Mouse (Mus musculus): ENCODE data around the gene Dpp4. TPM values are rescaled to one million over a fixed set of nuclear protein-coding genes. Genes with fewer than 3 reads are reported as not detected.
A peak's percentile ranks its signal among the peaks of the same experiment; 100 is the strongest.

Gene Dpp4
- polyA plus RNA-seq, 1 experiment from 2014 or later: 15.9 TPM

GRCm38 (mm10) chr2:62383196-62383595, 28.8 kb downstream of the Dpp4 start:
- 37% methylated on average over 4 of the region's 4 CpGs for WGBS
- peak; percentile 77 for ATAC-seq (ENCODE audit: insufficient number of reproducible peaks, insufficient read depth, low FRiP score, low read depth)

DNA sequence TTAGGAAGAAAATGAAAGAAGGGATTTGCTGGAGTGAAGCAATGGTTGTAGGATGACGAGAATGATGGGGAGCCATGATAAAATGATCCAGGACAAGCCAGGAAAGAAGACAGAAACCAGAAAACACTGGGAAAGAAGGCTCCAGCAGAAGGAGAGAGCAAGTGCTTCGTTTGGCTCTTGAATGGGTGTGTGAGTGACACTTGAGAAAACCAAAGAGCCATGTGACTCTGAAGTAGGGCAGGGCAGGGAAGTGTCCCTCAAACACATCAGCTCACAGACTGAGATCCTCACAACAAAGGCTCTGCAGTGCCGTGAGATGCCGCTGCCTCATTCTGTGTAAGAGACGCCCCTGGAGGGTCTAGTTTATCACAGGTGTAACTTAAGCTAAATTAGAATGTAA, 29.6 kb downstream of the Dpp4 start:
- WGBS: 54% methylated on average over 5 of the region's 5 CpGs
- Histone ChIP-seq H3K36me3 (ENCODE audit: control insufficient read depth, insufficient read depth, low read length) (no peaks in the 10 kb centered on the region), H3K4me1 (ENCODE audit: control insufficient read depth, insufficient read depth, low read length) (no peaks in the 10 kb centered on the region), H3K9ac (replicated peaks; ENCODE audit: low read depth, low read length) (no peak overlapping the region), H3K9me3 (ENCODE audit: control insufficient read depth, low read depth, low read length) (no peaks in the 10 kb centered on the region), H3K4me2 (replicated peaks; ENCODE audit: low read depth, low read length) (no peak overlapping the region), H3K27me3 (ENCODE audit: control insufficient read depth, insufficient read depth, low read length) (no peaks in the 10 kb centered on the region), H3K4me3 (ENCODE audit: low read depth, low read length) (no peak overlapping the region), H3K27ac (ENCODE audit: low read length) (no peak overlapping the region)
- no peak for ATAC-seq (ENCODE audit: insufficient number of reproducible peaks, insufficient read depth, low FRiP score, low read depth)

More at GRCm38 (mm10) chr2:62383196-62383595, 28.8 kb downstream of the Dpp4 start:
- Histone ChIP-seq H3K4me1 (ENCODE audit: control insufficient read depth, insufficient read depth, low read length) (no peaks in the 10 kb centered on the region), H3K27ac (ENCODE audit: low read length) (no peak overlapping the region), H3K36me3 (ENCODE audit: control insufficient read depth, insufficient read depth, low read length) (no peaks in the 10 kb centered on the region), H3K27me3 (ENCODE audit: control insufficient read depth, insufficient read depth, low read length) (no peaks in the 10 kb centered on the region), H3K9me3 (ENCODE audit: control insufficient read depth, low read depth, low read length) (no peaks in the 10 kb centered on the region), H3K4me3 (ENCODE audit: low read depth, low read length) (no peak overlapping the region), H3K9ac (replicated peaks; ENCODE audit: low read depth, low read length) (no peak overlapping the region), H3K4me2 (replicated peaks; ENCODE audit: low read depth, low read length) (no peak overlapping the region)

GRCm38 (mm10) chr2:62381756-62382155, 30.3 kb downstream of the Dpp4 start:
- ATAC-seq (ENCODE audit: insufficient number of reproducible peaks, insufficient read depth, low FRiP score, low read depth): no peak
- Histone ChIP-seq H3K9me3 (ENCODE audit: control insufficient read depth, low read depth, low read length) (no peaks in the 10 kb centered on the region), H3K4me1 (ENCODE audit: control insufficient read depth, insufficient read depth, low read length) (no peaks in the 10 kb centered on the region), H3K4me2 (replicated peaks; ENCODE audit: low read depth, low read length) (no peak overlapping the region), H3K27me3 (ENCODE audit: control insufficient read depth, insufficient read depth, low read length) (no peaks in the 10 kb centered on the region), H3K4me3 (ENCODE audit: low read depth, low read length) (no peak overlapping the region), H3K36me3 (ENCODE audit: control insufficient read depth, insufficient read depth, low read length) (no peaks in the 10 kb centered on the region), H3K9ac (replicated peaks; ENCODE audit: low read depth, low read length) (no peak overlapping the region), H3K27ac (ENCODE audit: low read length) (no peak overlapping the region)
- WGBS: 80% methylated on average over 6 of the region's 6 CpGs

DNA sequence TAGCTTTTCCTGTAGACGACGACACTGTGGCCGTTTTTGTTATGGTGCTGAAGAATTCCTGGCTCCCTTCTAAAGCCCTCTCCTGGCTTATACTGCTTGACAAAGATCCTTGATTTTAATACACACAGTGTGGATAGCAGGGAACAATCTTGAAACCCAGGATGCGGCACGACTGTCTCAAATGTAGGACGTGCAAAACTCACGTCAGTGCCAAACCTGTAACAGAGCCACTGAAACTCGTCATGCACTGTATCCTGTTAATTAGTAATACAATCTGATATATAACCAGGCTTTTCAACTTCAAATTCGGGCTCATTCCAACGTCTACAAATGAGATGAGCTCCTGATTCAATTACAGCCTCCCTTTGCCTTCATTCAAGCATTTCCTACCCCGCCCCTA, 38.3 kb downstream of the Dpp4 start:
- no peak overlapping the region for H3K27ac ChIP-seq (ENCODE audit: low read length)
- H3K4me1 ChIP-seq (ENCODE audit: control insufficient read depth, insufficient read depth, low read length): no peaks in the 10 kb centered on the region
- ATAC-seq (ENCODE audit: insufficient number of reproducible peaks, insufficient read depth, low FRiP score, low read depth): no peak
- H3K4me2 ChIP-seq (replicated peaks; ENCODE audit: low read depth, low read length): no peak overlapping the region
- 78% methylated on average over 11 of the region's 11 CpGs for WGBS
- H3K27me3 ChIP-seq (ENCODE audit: control insufficient read depth, insufficient read depth, low read length): no peaks in the 10 kb centered on the region
- H3K36me3 ChIP-seq (ENCODE audit: control insufficient read depth, insufficient read depth, low read length): no peaks in the 10 kb centered on the region
- H3K9ac ChIP-seq (replicated peaks; ENCODE audit: low read depth, low read length): no peak overlapping the region
- H3K9me3 ChIP-seq (ENCODE audit: control insufficient read depth, low read depth, low read length): no peaks in the 10 kb centered on the region
- no peak overlapping the region for H3K4me3 ChIP-seq (ENCODE audit: low read depth, low read length)

DNA sequence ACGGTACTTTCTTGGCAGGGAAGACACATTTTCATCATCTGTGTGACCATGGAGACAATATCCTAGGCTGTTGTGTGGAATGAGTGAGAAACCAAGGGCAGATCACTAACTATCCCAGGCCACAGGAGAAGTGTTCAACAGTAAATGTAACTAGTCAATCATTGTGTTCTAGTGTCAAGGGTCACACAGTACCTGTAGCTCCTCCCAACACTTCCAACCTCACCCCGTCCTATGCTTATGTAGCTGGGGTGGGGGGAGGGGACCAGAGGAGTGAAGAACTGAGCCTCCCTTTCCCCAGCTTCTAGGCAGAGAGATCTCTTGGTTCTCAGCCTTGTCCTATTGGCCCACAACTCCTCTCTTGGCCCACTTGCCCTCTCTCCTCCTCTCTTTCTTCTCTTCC, 42.0 kb downstream of the Dpp4 start:
- Histone ChIP-seq H3K36me3 (ENCODE audit: control insufficient read depth, insufficient read depth, low read length) (no peaks in the 10 kb centered on the region), H3K27ac (ENCODE audit: low read length) (no peak overlapping the region), H3K4me1 (ENCODE audit: control insufficient read depth, insufficient read depth, low read length) (no peaks in the 10 kb centered on the region), H3K4me2 (replicated peaks; ENCODE audit: low read depth, low read length) (no peak overlapping the region), H3K9ac (replicated peaks; ENCODE audit: low read depth, low read length) (no peak overlapping the region), H3K9me3 (ENCODE audit: control insufficient read depth, low read depth, low read length) (no peaks in the 10 kb centered on the region), H3K4me3 (ENCODE audit: low read depth, low read length) (no peak overlapping the region), H3K27me3 (ENCODE audit: control insufficient read depth, insufficient read depth, low read length) (no peaks in the 10 kb centered on the region)
- no peak for ATAC-seq (ENCODE audit: insufficient number of reproducible peaks, insufficient read depth, low FRiP score, low read depth)
- 72% methylated on average over 2 of the region's 2 CpGs for WGBS

DNA sequence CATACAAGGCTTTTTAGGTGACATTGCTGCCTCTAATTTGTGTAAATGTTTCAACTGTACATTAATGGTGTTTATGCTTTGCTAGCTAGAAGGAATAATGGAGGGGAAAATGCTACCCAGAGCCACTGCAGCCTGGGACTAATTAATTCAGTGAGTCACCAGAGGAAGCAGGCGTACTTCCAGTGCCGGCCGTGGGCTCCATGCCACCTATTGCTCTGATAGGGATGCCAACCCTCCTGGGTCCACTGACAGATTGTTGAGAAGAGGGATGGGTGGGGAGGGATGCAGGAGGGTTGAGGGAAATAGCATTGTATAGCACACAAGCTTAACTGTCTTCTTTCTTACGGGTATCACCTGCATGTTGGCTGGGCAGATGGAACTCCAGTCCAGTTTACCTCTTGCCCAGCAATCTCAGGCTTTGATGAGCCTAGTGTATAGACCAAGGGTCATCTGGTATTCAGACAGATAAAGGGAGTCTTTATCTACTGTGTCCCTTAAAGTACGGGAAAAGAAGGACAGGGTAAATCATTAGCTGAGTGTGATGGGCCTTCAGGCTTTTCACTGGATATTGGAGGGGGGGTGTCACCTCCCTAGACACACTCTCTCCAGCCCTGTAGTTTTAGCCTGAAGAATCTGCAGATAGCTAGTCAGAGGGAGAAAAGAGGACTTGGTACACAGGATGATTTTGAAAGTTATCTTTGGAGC, 43.5 kb downstream of the Dpp4 start:
- Histone ChIP-seq H3K9ac (replicated peaks; ENCODE audit: low read depth, low read length) (no peak overlapping the region), H3K36me3 (ENCODE audit: control insufficient read depth, insufficient read depth, low read length) (no peaks in the 10 kb centered on the region), H3K9me3 (ENCODE audit: control insufficient read depth, low read depth, low read length) (no peaks in the 10 kb centered on the region), H3K4me1 (ENCODE audit: control insufficient read depth, insufficient read depth, low read length) (no peaks in the 10 kb centered on the region), H3K27ac (ENCODE audit: low read length) (no peak overlapping the region), H3K4me2 (replicated peaks; ENCODE audit: low read depth, low read length) (no peak overlapping the region), H3K27me3 (ENCODE audit: control insufficient read depth, insufficient read depth, low read length) (no peaks in the 10 kb centered on the region), H3K4me3 (ENCODE audit: low read depth, low read length) (no peak overlapping the region)
- 69% methylated on average over 5 of the region's 5 CpGs for WGBS
- ATAC-seq (ENCODE audit: insufficient number of reproducible peaks, insufficient read depth, low FRiP score, low read depth): no peak

DNA sequence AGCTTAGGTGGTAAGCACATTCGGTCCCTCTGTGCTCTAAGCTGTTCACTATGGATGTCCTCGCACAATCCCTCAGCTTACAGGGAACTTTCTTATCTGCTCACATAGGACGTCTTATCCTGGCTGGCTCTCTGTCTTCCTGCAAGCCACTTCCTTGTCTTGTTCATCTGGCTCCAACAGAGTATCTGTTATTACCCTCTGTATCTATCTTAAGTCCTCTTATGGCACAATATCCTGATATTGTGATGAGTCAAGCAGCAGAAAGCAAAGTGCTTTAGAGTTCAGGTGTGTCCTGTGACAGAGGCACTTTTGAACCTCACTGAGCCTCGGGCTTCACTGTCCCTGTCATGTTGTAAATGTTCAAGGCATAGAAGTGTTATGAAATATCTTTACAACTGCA, 48.4 kb downstream of the Dpp4 start:
- 88% methylated on average over 4 of the region's 4 CpGs for WGBS
- no peaks in the 10 kb centered on the region for H3K27me3 ChIP-seq (ENCODE audit: control insufficient read depth, insufficient read depth, low read length)
- no peak overlapping the region for H3K4me3 ChIP-seq (ENCODE audit: low read depth, low read length)
- H3K9ac ChIP-seq (replicated peaks; ENCODE audit: low read depth, low read length): no peak overlapping the region
- H3K9me3 ChIP-seq (ENCODE audit: control insufficient read depth, low read depth, low read length): no peaks in the 10 kb centered on the region
- no peak overlapping the region for H3K4me2 ChIP-seq (replicated peaks; ENCODE audit: low read depth, low read length)
- ATAC-seq (ENCODE audit: insufficient number of reproducible peaks, insufficient read depth, low FRiP score, low read depth): no peak
- no peak overlapping the region for H3K27ac ChIP-seq (ENCODE audit: low read length)
- no peaks in the 10 kb centered on the region for H3K36me3 ChIP-seq (ENCODE audit: control insufficient read depth, insufficient read depth, low read length)
- no peaks in the 10 kb centered on the region for H3K4me1 ChIP-seq (ENCODE audit: control insufficient read depth, insufficient read depth, low read length)

- WGBS: 89% methylated on average over 9 of the region's 9 CpGs
Observed at GRCm38 (mm10) chr2:62362211-62362610, 49.8 kb downstream of the Dpp4 start.

GRCm38 (mm10) chr2:62361514-62361913, 50.5 kb downstream of the Dpp4 start:
- no peaks in the 10 kb centered on the region for H3K4me1 ChIP-seq (ENCODE audit: control insufficient read depth, insufficient read depth, low read length)
- H3K27ac ChIP-seq (ENCODE audit: low read length): no peak overlapping the region
- no peaks in the 10 kb centered on the region for H3K9me3 ChIP-seq (ENCODE audit: control insufficient read depth, low read depth, low read length)
- H3K4me3 ChIP-seq (ENCODE audit: low read depth, low read length): no peak overlapping the region
- no peaks in the 10 kb centered on the region for H3K36me3 ChIP-seq (ENCODE audit: control insufficient read depth, insufficient read depth, low read length)
- no peak overlapping the region for H3K4me2 ChIP-seq (replicated peaks; ENCODE audit: low read depth, low read length)
- no peaks in the 10 kb centered on the region for H3K27me3 ChIP-seq (ENCODE audit: control insufficient read depth, insufficient read depth, low read length)
- no peak for ATAC-seq (ENCODE audit: insufficient number of reproducible peaks, insufficient read depth, low FRiP score, low read depth)
- no peak overlapping the region for H3K9ac ChIP-seq (replicated peaks; ENCODE audit: low read depth, low read length)
- WGBS: 83% methylated on average over 3 of the region's 3 CpGs

More at GRCm38 (mm10) chr2:62362211-62362610, 49.8 kb downstream of the Dpp4 start:
- ATAC-seq (ENCODE audit: insufficient number of reproducible peaks, insufficient read depth, low FRiP score, low read depth): no peak
- Histone ChIP-seq H3K9ac (replicated peaks; ENCODE audit: low read depth, low read length) (no peak overlapping the region), H3K27ac (ENCODE audit: low read length) (no peak overlapping the region), H3K4me3 (ENCODE audit: low read depth, low read length) (no peak overlapping the region), H3K4me2 (replicated peaks; ENCODE audit: low read depth, low read length) (no peak overlapping the region), H3K27me3 (ENCODE audit: control insufficient read depth, insufficient read depth, low read length) (no peaks in the 10 kb centered on the region), H3K4me1 (ENCODE audit: control insufficient read depth, insufficient read depth, low read length) (no peaks in the 10 kb centered on the region), H3K36me3 (ENCODE audit: control insufficient read depth, insufficient read depth, low read length) (no peaks in the 10 kb centered on the region), H3K9me3 (ENCODE audit: control insufficient read depth, low read depth, low read length) (no peaks in the 10 kb centered on the region)

Data from stomach, embryonic 14.5 days (tissue).